Mouse (Mus musculus): ENCODE measurements around the gene Acap1.

The Acap1 gene

DNA sequence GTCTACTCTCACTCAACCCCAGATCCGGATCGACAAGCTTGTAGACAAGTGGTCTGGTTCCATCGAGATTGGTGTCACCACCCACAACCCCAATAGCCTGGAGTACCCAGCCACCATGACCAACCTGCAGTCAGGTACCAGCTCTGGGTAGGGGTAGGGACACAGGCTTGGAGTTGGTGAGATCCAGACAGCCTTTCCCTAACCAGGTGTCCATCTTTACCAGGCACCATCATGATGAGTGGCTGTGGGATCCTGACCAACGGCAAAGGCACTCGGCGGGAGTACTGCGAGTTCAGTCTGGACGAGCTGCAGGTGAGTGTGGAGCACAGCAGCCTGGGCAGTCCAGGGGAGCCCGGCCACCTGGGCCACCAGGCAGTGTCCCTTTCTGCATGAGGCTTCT, 9.0 kb upstream of the Acap1 start:
- DNase-seq (ENCODE audit: extremely low spot score, low read depth, low spot score), result no peak

- no peak for DNase-seq (ENCODE audit: extremely low spot score, low read depth, low spot score)
Measured at GRCm38 (mm10) chr11:69902972-69903371, 7.6 kb upstream of the Acap1 start.

GRCm38 (mm10) chr11:69901993-69902392, 6.7 kb upstream of the Acap1 start:
- DNase-seq (ENCODE audit: extremely low spot score, low read depth, low spot score), result no peak

DNA sequence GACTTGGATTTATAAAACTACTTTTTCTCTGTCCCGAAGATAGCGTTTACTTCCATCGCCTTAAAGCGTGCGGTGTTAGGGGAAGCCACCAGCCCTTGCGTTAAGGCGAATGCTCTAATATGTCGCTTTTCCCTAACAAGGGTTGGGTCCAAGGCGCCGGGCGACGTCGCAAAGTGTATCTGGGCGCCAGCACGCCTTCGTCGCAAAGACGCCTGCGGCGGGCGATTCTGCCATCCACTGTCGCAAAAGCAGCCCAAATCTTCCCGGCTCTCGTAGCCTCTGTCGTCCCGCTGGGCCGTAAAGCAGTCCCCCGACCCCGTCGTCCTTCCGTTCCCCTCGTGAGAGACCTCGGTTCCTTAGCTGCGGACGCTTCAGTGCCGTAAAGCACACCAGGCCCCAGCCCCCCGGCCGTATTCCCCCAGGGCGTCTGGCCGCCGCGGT, 6.1 kb upstream of the Acap1 start:
- DNase-seq (ENCODE audit: extremely low spot score, low read depth, low spot score), result no peak

- DNase-seq (ENCODE audit: extremely low spot score, low read depth, low spot score), result peak; percentile 98
Measured at GRCm38 (mm10) chr11:69900471-69901405, 5.4 kb upstream of the Acap1 start, which contains the start of the genes 2810408A11Rik and Neurl4. 2810408A11Rik (minus strand) TSS chr11:69900987. Neurl4 (plus strand) TSS chr11:69901072.

DNA sequence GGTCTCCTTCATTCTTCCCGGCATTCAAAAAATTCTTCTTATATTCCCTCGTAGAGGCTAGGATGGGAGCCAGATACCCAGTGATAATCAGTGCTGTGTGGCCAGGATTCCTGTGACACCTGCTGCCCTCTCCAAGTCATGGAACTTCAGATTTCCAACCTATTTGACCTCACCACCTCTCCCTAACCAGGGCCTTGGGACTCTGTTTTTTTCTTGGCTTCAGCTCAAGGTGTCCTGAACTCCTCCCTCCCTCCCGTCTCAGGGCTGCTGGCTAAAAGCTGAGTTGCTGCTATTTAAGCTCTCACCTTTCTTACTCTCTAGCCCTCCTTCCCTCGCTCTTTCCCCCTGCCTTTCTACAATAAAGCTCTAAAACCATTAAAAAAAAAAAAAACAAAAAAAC, 4.5 kb upstream of the Acap1 start:
- DNase-seq (ENCODE audit: extremely low spot score, low read depth, low spot score), result no peak

DNA sequence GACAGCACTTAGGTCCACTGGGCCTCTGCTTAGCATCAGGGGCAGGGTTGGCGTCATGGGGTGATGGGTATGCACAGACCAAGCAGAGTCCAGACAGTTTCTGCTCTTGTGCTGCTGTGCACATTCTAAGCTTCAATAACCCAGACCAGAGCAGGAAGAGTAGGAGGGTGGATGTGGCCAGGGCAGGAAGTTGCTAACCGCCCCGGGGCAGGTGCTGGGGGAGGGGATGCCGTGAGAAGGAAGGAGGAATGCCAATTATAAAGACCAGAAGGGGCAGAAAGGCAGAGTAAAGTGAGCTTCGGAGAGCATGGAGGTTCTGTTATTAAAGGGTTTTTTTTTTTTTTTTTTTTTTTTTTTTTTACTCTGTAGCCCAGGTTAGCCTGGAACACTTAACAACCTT, 668 bp downstream of the Acap1 start:
- no peak for DNase-seq (ENCODE audit: extremely low spot score, low read depth, low spot score)

DNA sequence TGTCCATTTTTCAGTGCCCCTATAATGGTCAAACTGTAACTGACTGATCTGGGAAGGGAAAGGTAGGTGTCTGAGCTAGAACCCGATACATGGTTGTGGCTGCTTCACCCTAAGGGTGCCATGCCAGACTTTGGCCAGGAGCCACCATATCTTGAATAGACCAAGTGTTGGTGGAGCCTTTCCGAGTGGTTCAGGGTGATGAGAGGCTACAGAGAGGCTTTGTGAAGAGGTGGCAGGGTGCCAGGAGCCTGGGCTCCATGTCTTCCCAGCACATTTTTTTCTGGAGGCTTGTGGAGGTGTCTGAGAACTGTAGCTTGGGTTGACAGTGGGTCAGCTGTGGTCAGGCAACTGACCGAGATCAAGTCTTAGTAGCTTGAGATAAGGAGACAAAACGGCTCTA, 3.9 kb downstream of the Acap1 start:
- no peak for DNase-seq (ENCODE audit: extremely low spot score, low read depth, low spot score)

DNA sequence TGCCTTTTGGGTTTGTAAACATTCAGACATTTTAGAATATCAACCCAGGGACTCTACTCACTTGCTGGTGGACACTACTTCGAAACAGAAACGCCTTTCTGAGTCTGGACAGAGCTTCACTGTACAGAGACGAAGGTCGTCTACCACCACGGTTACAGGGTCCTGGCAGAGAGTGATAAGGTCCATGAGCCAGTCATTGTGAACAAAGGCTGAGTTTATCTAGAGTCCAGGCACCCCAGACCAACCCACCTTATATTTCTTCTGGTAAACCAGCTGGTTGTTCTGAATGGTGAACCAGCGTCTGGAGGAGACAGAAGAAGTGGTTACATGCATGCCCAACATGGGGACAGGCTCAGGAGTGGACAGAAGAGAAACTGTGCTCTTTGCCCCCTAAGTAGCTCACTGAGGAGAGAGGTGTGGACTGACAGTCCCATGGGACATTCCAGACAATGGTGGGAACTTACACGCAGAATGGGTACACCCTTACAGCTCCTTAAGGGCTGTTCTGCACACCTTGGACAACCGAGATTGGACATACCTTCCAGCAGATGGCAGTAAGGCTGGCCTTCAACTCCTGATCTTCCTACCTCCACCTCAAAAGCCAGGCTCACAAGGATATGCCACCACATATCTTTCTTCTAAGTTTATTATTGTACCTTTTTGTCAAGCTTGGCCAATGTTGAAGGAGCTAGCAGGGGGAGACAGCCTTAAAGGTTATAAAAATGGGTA, 8.3 kb downstream of the Acap1 start:
- DNase-seq (ENCODE audit: extremely low spot score, low read depth, low spot score), result no peak

DNA sequence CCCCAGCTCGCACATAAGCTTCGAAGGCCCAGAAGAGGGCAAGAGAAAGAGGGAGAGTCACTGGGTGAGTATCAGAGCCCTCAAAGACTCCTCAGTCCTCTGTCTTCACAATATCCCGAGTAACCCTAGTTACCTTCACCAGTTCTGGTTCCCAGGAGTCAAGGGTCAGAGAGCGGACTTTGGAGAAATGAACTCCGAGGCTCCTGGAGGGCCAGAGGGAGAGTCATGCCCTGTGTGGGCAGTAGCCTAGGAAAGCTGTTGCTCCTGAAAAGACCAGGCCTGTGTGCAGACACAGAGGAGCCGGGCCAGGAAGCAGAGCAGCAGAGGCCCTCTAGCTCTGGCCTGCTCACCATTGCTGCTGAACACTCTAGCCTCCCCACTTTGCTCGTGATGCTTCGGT, 10.7 kb downstream of the Acap1 start:
- no peak for DNase-seq (ENCODE audit: extremely low spot score, low read depth, low spot score)

DNA sequence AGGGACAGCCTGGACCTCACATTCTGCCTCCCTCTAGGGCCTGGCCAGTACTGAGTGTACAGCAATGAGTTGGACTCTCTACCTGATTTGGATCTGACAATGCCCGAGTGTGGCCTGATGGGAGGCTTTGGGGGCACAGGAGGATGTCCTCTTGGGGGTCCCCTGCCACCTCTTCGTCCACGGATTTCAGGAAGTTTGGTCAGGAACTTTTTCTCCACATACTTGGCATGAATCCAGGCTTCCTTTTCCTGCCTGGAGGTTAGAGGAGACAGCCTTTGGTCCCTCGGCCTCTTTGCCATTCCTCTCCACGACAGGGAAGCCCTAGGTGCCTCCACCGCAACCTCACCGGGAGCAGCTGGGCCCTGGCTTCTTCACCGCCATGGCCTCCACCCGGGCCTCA, 11.1 kb downstream of the Acap1 start:
- DNase-seq (ENCODE audit: extremely low spot score, low read depth, low spot score), result no peak

- no peak for DNase-seq (ENCODE audit: extremely low spot score, low read depth, low spot score)
Measured at GRCm38 (mm10) chr11:69883527-69884151, 11.7 kb downstream of the Acap1 start.

- DNase-seq (ENCODE audit: extremely low spot score, low read depth, low spot score), result no peak
Measured at GRCm38 (mm10) chr11:69883066-69883465, 12.3 kb downstream of the Acap1 start.

- no peak for DNase-seq (ENCODE audit: extremely low spot score, low read depth, low spot score)
Measured at GRCm38 (mm10) chr11:69881787-69882670, 13.3 kb downstream of the Acap1 start.

DNA sequence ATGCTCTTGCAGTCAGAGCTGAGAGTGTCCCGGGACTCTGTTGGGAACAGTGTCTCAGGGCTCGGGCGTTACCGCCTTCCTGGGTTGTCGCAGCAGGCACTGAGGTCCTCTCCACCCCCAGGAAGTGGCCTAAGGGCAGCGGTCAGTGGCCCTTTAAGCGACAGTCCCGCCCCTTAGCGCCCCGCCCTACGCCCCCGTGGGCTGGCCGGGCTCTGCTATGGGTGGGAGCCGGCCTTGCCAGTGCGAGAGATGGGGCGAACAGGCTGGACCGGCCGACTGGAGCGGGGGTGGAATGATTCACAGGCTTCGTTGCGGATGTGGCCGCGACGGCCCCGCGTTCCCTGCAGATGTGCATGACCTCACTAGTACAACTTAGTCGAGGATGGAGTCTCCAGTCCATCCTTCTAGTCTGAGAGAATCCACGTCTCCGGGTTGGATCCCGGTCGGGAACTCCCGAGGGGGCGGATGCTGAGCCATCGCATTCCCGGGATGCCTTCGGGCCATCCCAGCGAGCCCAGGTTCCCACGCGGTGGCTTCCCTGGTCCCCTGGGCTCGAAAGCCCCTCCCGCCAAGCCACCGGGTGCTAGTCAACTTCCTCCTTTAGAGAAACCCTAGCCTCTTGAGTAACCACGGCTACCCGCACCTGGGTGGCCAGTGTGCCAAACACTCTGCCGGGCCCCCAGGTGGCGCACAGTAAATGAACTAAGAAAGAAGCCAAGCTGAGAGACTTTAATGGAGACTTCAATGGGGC, 14.3 kb downstream of the Acap1 start, which contains the start of gene Kctd11:
Gene Kctd11 (minus strand): TSS at position 554 of the 751 bp plus-strand sequence.
- no peak for DNase-seq (ENCODE audit: extremely low spot score, low read depth, low spot score)

GRCm38 (mm10) chr11:69880506-69880852, 14.9 kb downstream of the Acap1 start:
- DNase-seq (ENCODE audit: extremely low spot score, low read depth, low spot score), result no peak

GRCm38 (mm10) chr11:69879711-69880110, 15.6 kb downstream of the Acap1 start:
- DNase-seq (ENCODE audit: extremely low spot score, low read depth, low spot score), result no peak

GRCm38 (mm10) chr11:69878952-69879351, 16.4 kb downstream of the Acap1 start:
- no peak for DNase-seq (ENCODE audit: extremely low spot score, low read depth, low spot score)

GRCm38 (mm10) chr11:69878399-69878798, 16.9 kb downstream of the Acap1 start:
- no peak for DNase-seq (ENCODE audit: extremely low spot score, low read depth, low spot score)

GRCm38 (mm10) chr11:69877878-69878277, 17.5 kb downstream of the Acap1 start, which contains the start of gene Tmem95:
Tmem95 (minus strand) TSS chr11:69878018.
- no peak for DNase-seq (ENCODE audit: extremely low spot score, low read depth, low spot score)

Measured in hindlimb bud, embryonic 11.5 days (tissue).